Mouse (Mus musculus) midbrain, embryonic 13.5 days (tissue): ENCODE measurements at regions not wholly inside any gene's neighbourhood (a gene's known extent, or its start where the extent isn't known, plus 50 kb on each side); places are given as distances from the start of the nearest gene placed in this dataset.

Experiments
- ATAC-seq: fragments of 200-750 bp; cut with Nextera tagmentation; 2 replicates; pipeline ENCODE4 v1.8.0; 2017; ENCODE audit warnings: mild to moderate bottlenecking, moderate TSS enrichment, moderate library complexity
- H3K27ac ChIP-seq: fragments of 300-500 bp; sonication (generic); 2 replicates; pipeline ENCODE4 v1.5.1; 2015; ENCODE audit warnings: inconsistent platforms, mild to moderate bottlenecking, moderate library complexity
- H3K27me3 ChIP-seq: fragments of 300-500 bp; sonication (generic); 2 replicates; pipeline ENCODE4 v1.6.1; 2015; ENCODE audit warnings: mild to moderate bottlenecking, inconsistent platforms
- H3K36me3 ChIP-seq: fragments of 300-500 bp; sonication (generic); 2 replicates; pipeline ENCODE4 v1.6.1; 2015; ENCODE audit warnings: mild to moderate bottlenecking, inconsistent platforms
- H3K4me1 ChIP-seq: fragments of 300-500 bp; sonication (generic); replicated peaks from 2 replicates; pipeline ENCODE4 v1.6.1; 2015; ENCODE audit warnings: inconsistent platforms
- H3K4me2 ChIP-seq: fragments of 300-500 bp; sonication (generic); replicated peaks from 2 replicates; pipeline ENCODE4 v1.6.1; 2015; ENCODE audit warnings: moderate library complexity, mild to moderate bottlenecking, inconsistent platforms
- H3K4me3 ChIP-seq: fragments of 300-500 bp; sonication (generic); replicated peaks from 2 replicates; pipeline ENCODE4 v1.5.1; 2015; ENCODE audit warnings: mild to moderate bottlenecking, inconsistent platforms
- H3K9ac ChIP-seq: fragments of 300-500 bp; sonication (generic); replicated peaks from 2 replicates; pipeline ENCODE4 v1.6.1; 2015; ENCODE audit warnings: mild to moderate bottlenecking, inconsistent platforms
- H3K9me3 ChIP-seq: fragments of 300-500 bp; sonication (generic); 2 replicates; pipeline ENCODE4 v1.6.1; 2016; ENCODE audit warnings: mild to moderate bottlenecking, inconsistent platforms
- WGBS: fragments of 180-500 bp; shearing (Covaris S2); methylation state at CpG from one replicate; pipeline ENCODE4 v1.1.7; 2015; 5-methylcytosine and 5-hydroxymethylcytosine counted together

DNA sequence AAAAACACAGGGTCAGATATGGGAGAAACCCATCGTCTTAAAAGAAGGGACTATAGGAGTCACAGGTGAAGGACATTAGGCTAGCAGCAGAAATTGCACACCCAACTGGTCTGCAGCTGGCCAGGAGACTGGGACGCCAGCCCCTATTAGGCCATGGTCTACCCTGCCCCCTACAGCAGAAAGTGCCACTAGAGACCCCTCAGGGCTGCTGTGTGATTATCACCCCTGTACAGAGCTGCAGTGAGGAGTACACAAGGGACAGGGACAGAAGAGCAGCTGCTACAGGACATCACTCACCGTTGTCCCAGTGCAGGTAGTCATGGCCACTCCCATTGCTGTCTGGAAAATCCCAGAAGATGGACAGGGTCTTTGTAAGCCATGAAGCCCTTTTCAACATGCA, 157.9 kb upstream of the Agap1 start:
- 0 out of 2 replicates have a peak, but pooled peaks cover 4% of the 10 kb centered on the region for H3K27me3 ChIP-seq
- no peak for ATAC-seq
- no peak overlapping the region for H3K4me3 ChIP-seq
- WGBS, result 79% methylated on average over 3 of the region's 3 CpGs
- H3K27ac ChIP-seq, result no peak overlapping the region
- no peaks in the 10 kb centered on the region for H3K36me3 ChIP-seq
- H3K4me2 ChIP-seq, result no peak overlapping the region
- no peak overlapping the region for H3K9ac ChIP-seq
- peaks cover 3% of the 10 kb centered on the region; the same call in 1 of the 2 replicates for H3K4me1 ChIP-seq
- no peaks in the 10 kb centered on the region for H3K9me3 ChIP-seq

DNA sequence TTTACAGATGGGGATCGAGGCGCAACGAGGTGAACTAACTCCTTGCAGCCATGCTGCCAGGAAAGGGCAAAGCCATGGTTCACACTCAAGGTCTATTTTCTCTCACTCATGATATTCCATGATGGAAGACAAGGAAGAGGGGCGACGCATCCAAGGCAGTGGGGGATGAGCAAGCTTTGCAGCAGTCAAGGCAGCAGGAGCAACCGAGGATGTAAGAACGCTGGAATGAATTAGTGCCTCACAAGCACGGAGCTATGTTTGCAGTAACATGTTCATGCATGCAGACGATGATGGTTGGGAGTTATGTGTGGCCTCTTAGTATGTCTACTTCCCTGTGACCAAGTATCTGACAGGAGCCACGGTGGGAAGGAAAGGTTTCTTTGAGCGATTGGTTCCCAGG, 156.8 kb upstream of the Agap1 start:
- no peak overlapping the region for H3K9ac ChIP-seq
- no peak overlapping the region for H3K4me2 ChIP-seq
- no peak overlapping the region for H3K4me3 ChIP-seq
- 0 out of 2 replicates have a peak, but pooled peaks cover 4% of the 10 kb centered on the region for H3K27me3 ChIP-seq
- H3K9me3 ChIP-seq, result no peaks in the 10 kb centered on the region
- WGBS, result 89% methylated on average over 11 of the region's 11 CpGs
- ATAC-seq, result no peak
- peaks cover 9% of the 10 kb centered on the region; the same call in 1 of the 2 replicates for H3K4me1 ChIP-seq
- H3K36me3 ChIP-seq, result no peaks in the 10 kb centered on the region
- H3K27ac ChIP-seq, result no peak overlapping the region

- no peak for ATAC-seq
- Histone ChIP-seq H3K27me3 (0 out of 2 replicates have a peak, but pooled peaks cover 4% of the 10 kb centered on the region), H3K27ac (no peak overlapping the region), H3K4me1 (peaks cover 9% of the 10 kb centered on the region; the same call in 1 of the 2 replicates), H3K4me3 (no peak overlapping the region), H3K9me3 (no peaks in the 10 kb centered on the region), H3K9ac (no peak overlapping the region), H3K36me3 (no peaks in the 10 kb centered on the region), H3K4me2 (no peak overlapping the region)
- WGBS, result 97% methylated on average over 6 of the region's 6 CpGs
Observed at GRCm38 (mm10) chr1:89301151-89301550, 153.5 kb upstream of the Agap1 start.

DNA sequence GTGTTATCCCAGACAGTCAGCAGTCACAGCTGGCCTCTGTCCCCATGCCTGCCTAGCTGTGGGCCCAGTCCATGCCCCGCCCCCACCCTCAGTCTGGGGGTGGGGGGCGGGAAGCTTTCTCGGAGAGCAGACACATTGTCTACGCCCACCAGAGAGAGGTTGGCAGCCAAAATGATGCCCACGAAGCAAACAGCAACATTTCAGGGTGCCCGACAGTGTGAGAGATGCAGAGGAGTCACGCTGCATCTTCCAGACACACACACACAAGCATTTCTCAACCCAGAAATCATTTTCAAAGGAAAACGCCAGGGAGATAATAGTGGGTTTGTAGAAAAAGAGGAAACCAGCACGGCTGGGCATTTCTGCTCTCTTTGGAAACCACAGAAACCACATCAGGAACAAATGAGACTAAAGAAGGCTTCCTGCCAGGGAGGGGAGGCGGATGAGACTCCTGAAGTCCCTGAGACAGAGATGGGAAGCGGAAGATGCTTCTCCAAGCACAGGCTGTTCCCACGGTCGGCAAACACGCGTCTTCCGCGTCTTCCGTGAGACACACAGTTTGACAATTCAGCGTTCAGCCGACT, 152.1 kb upstream of the Agap1 start:
- no peaks in the 10 kb centered on the region for H3K36me3 ChIP-seq
- 0 out of 2 replicates have a peak, but pooled peaks cover 4% of the 10 kb centered on the region for H3K27me3 ChIP-seq
- no peak overlapping the region for H3K27ac ChIP-seq
- peak overlapping the region; percentile 26 for H3K4me2 ChIP-seq
- no peaks in the 10 kb centered on the region for H3K9me3 ChIP-seq
- peaks cover 9% of the 10 kb centered on the region; the same call in 1 of the 2 replicates for H3K4me1 ChIP-seq
- no peak overlapping the region for H3K4me3 ChIP-seq
- H3K9ac ChIP-seq, result no peak overlapping the region
- 63% methylated on average over 20 of the region's 20 CpGs for WGBS
- ATAC-seq, result no peak

- Histone ChIP-seq H3K4me1 (peaks cover 12% of the 10 kb centered on the region), H3K9me3 (no peaks in the 10 kb centered on the region), H3K36me3 (no peaks in the 10 kb centered on the region), H3K27me3 (no peaks in the 10 kb centered on the region), H3K4me3 (no peak overlapping the region), H3K27ac (no peak overlapping the region), H3K9ac (no peak overlapping the region), H3K4me2 (no peak overlapping the region)
- 82% methylated on average over 7 of the region's 7 CpGs for WGBS
- no peak for ATAC-seq
Observed at GRCm38 (mm10) chr1:89305171-89305570, 149.4 kb upstream of the Agap1 start.

GRCm38 (mm10) chr1:89308788-89309187, 145.8 kb upstream of the Agap1 start:
- H3K4me2 ChIP-seq, result peak overlapping the region; percentile 23; the same call in 1 of the 2 replicates
- peak; percentile 48; the same call in 1 of the 2 replicates for ATAC-seq

GRCm38 (mm10) chr1:89313064-89313463, 141.5 kb upstream of the Agap1 start:
- Histone ChIP-seq H3K4me3 (no peak overlapping the region), H3K9ac (no peak overlapping the region), H3K9me3 (no peaks in the 10 kb centered on the region), H3K36me3 (no peaks in the 10 kb centered on the region), H3K27ac (no peak overlapping the region), H3K4me2 (no peak overlapping the region), H3K4me1 (peaks cover 6% of the 10 kb centered on the region), H3K27me3 (no peaks in the 10 kb centered on the region)
- WGBS, result 88% methylated on average over 7 of the region's 7 CpGs
- no peak for ATAC-seq

More at GRCm38 (mm10) chr1:89308788-89309187, 145.8 kb upstream of the Agap1 start:
- WGBS, result 59% methylated on average over 13 of the region's 13 CpGs
- H3K36me3 ChIP-seq, result no peaks in the 10 kb centered on the region
- no peak overlapping the region for H3K27ac ChIP-seq
- H3K9ac ChIP-seq, result no peak overlapping the region
- H3K9me3 ChIP-seq, result no peaks in the 10 kb centered on the region
- H3K4me1 ChIP-seq, result peaks cover 6% of the 10 kb centered on the region
- H3K4me3 ChIP-seq, result no peak overlapping the region
- no peaks in the 10 kb centered on the region for H3K27me3 ChIP-seq

GRCm38 (mm10) chr1:89317897-89318296, 136.7 kb upstream of the Agap1 start:
- H3K27ac ChIP-seq, result no peak overlapping the region
- WGBS, result 91% methylated on average over 4 of the region's 4 CpGs
- ATAC-seq, result no peak
- no peaks in the 10 kb centered on the region for H3K27me3 ChIP-seq
- H3K9me3 ChIP-seq, result no peaks in the 10 kb centered on the region
- no peak overlapping the region for H3K4me2 ChIP-seq
- no peaks in the 10 kb centered on the region for H3K36me3 ChIP-seq
- H3K4me1 ChIP-seq, result no peaks in the 10 kb centered on the region
- H3K9ac ChIP-seq, result no peak overlapping the region
- no peak overlapping the region for H3K4me3 ChIP-seq

- Histone ChIP-seq H3K4me3 (no peak overlapping the region), H3K4me1 (no peaks in the 10 kb centered on the region), H3K36me3 (no peaks in the 10 kb centered on the region), H3K9me3 (no peaks in the 10 kb centered on the region), H3K9ac (no peak overlapping the region), H3K4me2 (no peak overlapping the region), H3K27me3 (no peaks in the 10 kb centered on the region), H3K27ac (no peak overlapping the region)
- ATAC-seq, result no peak
- WGBS, result 77% methylated on average over 4 of the region's 4 CpGs
Observed at GRCm38 (mm10) chr1:89318663-89319062, 135.9 kb upstream of the Agap1 start.

GRCm38 (mm10) chr1:89322621-89323020, 132.0 kb upstream of the Agap1 start:
- Histone ChIP-seq H3K36me3 (no peaks in the 10 kb centered on the region), H3K27ac (no peak overlapping the region), H3K27me3 (no peaks in the 10 kb centered on the region), H3K4me3 (no peak overlapping the region), H3K4me1 (no peaks in the 10 kb centered on the region), H3K4me2 (no peak overlapping the region), H3K9me3 (no peaks in the 10 kb centered on the region), H3K9ac (no peak overlapping the region)
- no peak for ATAC-seq
- 70% methylated on average over 4 of the region's 4 CpGs for WGBS

DNA sequence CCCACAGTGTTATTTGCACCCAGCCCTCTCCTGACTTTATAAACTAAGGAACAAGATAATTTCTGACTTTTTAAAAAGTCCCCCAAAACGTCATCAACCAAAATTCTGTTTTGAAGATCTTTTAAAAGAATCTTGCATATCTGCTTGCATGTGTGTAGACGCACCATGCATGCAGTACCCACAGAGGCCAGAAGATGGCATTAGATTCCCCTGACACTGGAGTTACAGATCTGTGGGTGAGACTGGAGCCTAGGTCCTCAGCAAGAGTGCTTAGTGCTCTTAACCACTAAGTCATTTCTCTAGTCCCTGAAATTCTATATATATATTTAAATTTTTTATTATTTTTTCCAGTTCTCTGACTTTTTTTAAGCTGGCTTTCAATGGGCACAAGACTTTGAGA, 131.5 kb upstream of the Agap1 start:
- WGBS, result 38% methylated on average over 2 of the region's 2 CpGs
- H3K4me2 ChIP-seq, result no peak overlapping the region
- H3K9me3 ChIP-seq, result no peaks in the 10 kb centered on the region
- H3K27ac ChIP-seq, result no peak overlapping the region
- H3K27me3 ChIP-seq, result no peaks in the 10 kb centered on the region
- no peaks in the 10 kb centered on the region for H3K36me3 ChIP-seq
- H3K4me1 ChIP-seq, result no peaks in the 10 kb centered on the region
- no peak for ATAC-seq
- no peak overlapping the region for H3K9ac ChIP-seq
- H3K4me3 ChIP-seq, result no peak overlapping the region

DNA sequence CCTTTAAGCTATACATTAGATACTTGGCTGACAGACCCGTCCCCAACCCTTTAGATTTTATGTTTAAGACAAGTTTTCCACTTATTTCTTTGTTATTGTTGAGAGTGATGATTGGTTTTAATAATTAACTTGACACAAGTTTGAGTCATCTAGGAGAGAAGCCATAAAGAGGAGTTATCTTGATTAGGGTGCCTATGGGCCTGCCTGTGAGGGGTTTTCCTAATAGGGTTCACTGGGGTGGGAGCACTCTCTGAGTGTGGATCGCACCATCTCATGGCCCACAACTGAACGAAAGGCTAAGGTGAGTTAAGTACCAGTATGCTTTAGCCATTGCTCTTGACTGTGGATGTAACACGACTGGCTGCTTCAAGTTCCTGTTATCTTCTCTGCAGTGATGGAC, 123.3 kb upstream of the Agap1 start:
- Histone ChIP-seq H3K9me3 (no peaks in the 10 kb centered on the region), H3K27me3 (peaks cover 2% of the 10 kb centered on the region; the same call in 1 of the 2 replicates), H3K4me1 (peaks cover 12% of the 10 kb centered on the region), H3K4me3 (no peak overlapping the region), H3K9ac (no peak overlapping the region), H3K36me3 (no peaks in the 10 kb centered on the region), H3K4me2 (no peak overlapping the region), H3K27ac (no peak overlapping the region)
- no peak for ATAC-seq
- WGBS, result 94% methylated on average over 4 of the region's 4 CpGs

DNA sequence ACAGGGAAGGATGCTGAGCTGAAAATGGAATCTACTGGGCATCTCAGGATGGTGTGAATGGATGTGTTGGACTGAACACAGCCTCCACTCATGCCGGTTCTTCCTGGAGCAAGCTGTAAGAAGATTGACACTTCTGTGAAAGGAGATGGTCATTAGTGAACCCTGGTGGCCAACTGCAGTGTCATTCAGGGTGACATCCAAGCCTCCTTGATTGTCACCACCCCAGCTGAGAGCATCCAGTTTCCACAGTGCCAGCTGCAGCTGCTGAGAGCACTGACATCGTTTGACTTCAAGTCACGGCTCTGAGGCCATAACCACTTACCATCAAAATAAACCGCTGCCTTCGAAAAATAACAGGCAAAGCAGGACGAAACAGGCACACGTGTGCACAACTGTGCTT, 121.9 kb upstream of the Agap1 start:
- H3K27ac ChIP-seq, result no peak overlapping the region
- no peaks in the 10 kb centered on the region for H3K9me3 ChIP-seq
- no peak overlapping the region for H3K4me3 ChIP-seq
- 37% methylated on average over 7 of the region's 7 CpGs for WGBS
- H3K4me1 ChIP-seq, result peaks cover 12% of the 10 kb centered on the region
- no peaks in the 10 kb centered on the region for H3K36me3 ChIP-seq
- peaks cover 9% of the 10 kb centered on the region; the same call in 1 of the 2 replicates for H3K27me3 ChIP-seq
- no peak for ATAC-seq
- no peak overlapping the region for H3K4me2 ChIP-seq
- H3K9ac ChIP-seq, result no peak overlapping the region
